Mouse (Mus musculus): ENCODE results near the gene Zfp853. TPM values are rescaled to one million over a fixed set of nuclear protein-coding genes. Genes with fewer than 3 reads are reported as not detected.

Zfp853 gene
- polyA plus RNA-seq, 1 experiment from 2014 or later, result 0.05 TPM

- Histone ChIP-seq H3K9ac (ENCODE audit: low read length) (no peak overlapping the region), H3K4me3 (ENCODE audit: low read length) (no peak overlapping the region), H3K27me3 (ENCODE audit: control insufficient read depth, insufficient read depth, low read depth, low read length) (peaks cover 30% of the 10 kb centered on the region), H3K4me1 (replicated peaks; ENCODE audit: control insufficient read depth, insufficient read depth, low read length) (no peaks in the 10 kb centered on the region), H3K27ac (ENCODE audit: low read length) (no peak overlapping the region), H3K36me3 (ENCODE audit: control insufficient read depth, insufficient read depth, low read length) (no peaks in the 10 kb centered on the region), H3K4me2 (ENCODE audit: low read depth, low read length) (no peak overlapping the region), H3K9me3 (ENCODE audit: control insufficient read depth, low read length) (no peaks in the 10 kb centered on the region)
- ATAC-seq (ENCODE audit: low read depth), result no peak
- WGBS, result 36% methylated on average over 10 of the region's 10 CpGs
These were observed 14.2 kb downstream of the Zfp853 start for GRCm38 (mm10) chr5:143279247-143279646.

- Histone ChIP-seq H3K27ac (ENCODE audit: low read length) (no peak overlapping the region), H3K36me3 (ENCODE audit: control insufficient read depth, insufficient read depth, low read length) (no peaks in the 10 kb centered on the region), H3K4me1 (replicated peaks; ENCODE audit: control insufficient read depth, insufficient read depth, low read length) (peaks cover under 1% of the 10 kb centered on the region; the same call in 1 of the 2 replicates), H3K4me2 (ENCODE audit: low read depth, low read length) (no peak overlapping the region), H3K27me3 (ENCODE audit: control insufficient read depth, insufficient read depth, low read depth, low read length) (peaks cover 20% of the 10 kb centered on the region), H3K9me3 (ENCODE audit: control insufficient read depth, low read length) (no peaks in the 10 kb centered on the region), H3K9ac (ENCODE audit: low read length) (no peak overlapping the region), H3K4me3 (ENCODE audit: low read length) (no peak overlapping the region)
- no peak for ATAC-seq (ENCODE audit: low read depth)
- 39% methylated on average over 5 of the region's 5 CpGs for WGBS
These were observed 17.7 kb downstream of the Zfp853 start for GRCm38 (mm10) chr5:143275761-143276160.

- peaks cover 11% of the 10 kb centered on the region for H3K4me1 ChIP-seq (replicated peaks; ENCODE audit: control insufficient read depth, insufficient read depth, low read length)
- no peaks in the 10 kb centered on the region for H3K36me3 ChIP-seq (ENCODE audit: control insufficient read depth, insufficient read depth, low read length)
- H3K9me3 ChIP-seq (ENCODE audit: control insufficient read depth, low read length), result no peaks in the 10 kb centered on the region
- H3K9ac ChIP-seq (ENCODE audit: low read length), result no peak overlapping the region
- ATAC-seq (ENCODE audit: low read depth), result no peak
- no peak overlapping the region for H3K27ac ChIP-seq (ENCODE audit: low read length)
- H3K4me3 ChIP-seq (ENCODE audit: low read length), result no peak overlapping the region
- no peak overlapping the region for H3K4me2 ChIP-seq (ENCODE audit: low read depth, low read length)
- 85% methylated on average over 16 of the region's 16 CpGs for WGBS
- H3K27me3 ChIP-seq (ENCODE audit: control insufficient read depth, insufficient read depth, low read depth, low read length), result peaks cover 8% of the 10 kb centered on the region; the same call in 1 of the 2 replicates
These were observed 20.7 kb downstream of the Zfp853 start for GRCm38 (mm10) chr5:143272540-143273330.

GRCm38 (mm10) chr5:143272108-143272507 is 21.3 kb downstream of the Zfp853 start:
- Histone ChIP-seq H3K4me1 (replicated peaks; ENCODE audit: control insufficient read depth, insufficient read depth, low read length) (peaks cover 11% of the 10 kb centered on the region), H3K27ac (ENCODE audit: low read length) (no peak overlapping the region), H3K9ac (ENCODE audit: low read length) (no peak overlapping the region), H3K36me3 (ENCODE audit: control insufficient read depth, insufficient read depth, low read length) (no peaks in the 10 kb centered on the region), H3K9me3 (ENCODE audit: control insufficient read depth, low read length) (no peaks in the 10 kb centered on the region), H3K4me2 (ENCODE audit: low read depth, low read length) (no peak overlapping the region), H3K27me3 (ENCODE audit: control insufficient read depth, insufficient read depth, low read depth, low read length) (peaks cover 3% of the 10 kb centered on the region; the same call in 1 of the 2 replicates), H3K4me3 (ENCODE audit: low read length) (no peak overlapping the region)
- no peak for ATAC-seq (ENCODE audit: low read depth)
- WGBS, result 73% methylated on average over 3 of the region's 3 CpGs

- Histone ChIP-seq H3K9me3 (ENCODE audit: control insufficient read depth, low read length) (no peaks in the 10 kb centered on the region), H3K27me3 (ENCODE audit: control insufficient read depth, insufficient read depth, low read depth, low read length) (peaks cover 3% of the 10 kb centered on the region; the same call in 1 of the 2 replicates), H3K4me2 (ENCODE audit: low read depth, low read length) (no peak overlapping the region), H3K27ac (ENCODE audit: low read length) (no peak overlapping the region), H3K4me3 (ENCODE audit: low read length) (no peak overlapping the region), H3K36me3 (ENCODE audit: control insufficient read depth, insufficient read depth, low read length) (no peaks in the 10 kb centered on the region), H3K4me1 (replicated peaks; ENCODE audit: control insufficient read depth, insufficient read depth, low read length) (peaks cover 11% of the 10 kb centered on the region), H3K9ac (ENCODE audit: low read length) (no peak overlapping the region)
- no peak for ATAC-seq (ENCODE audit: low read depth)
- 81% methylated on average over 6 of the region's 6 CpGs for WGBS
These were observed 21.8 kb downstream of the Zfp853 start for GRCm38 (mm10) chr5:143271642-143272041.

- 4% methylated on average over 12 of the region's 12 CpGs for WGBS
- peak; percentile 29; the same call in 1 of the 2 replicates for ATAC-seq (ENCODE audit: low read depth)
- Histone ChIP-seq H3K4me2 (ENCODE audit: low read depth, low read length) (peak overlapping the region; percentile 67), H3K4me1 (replicated peaks; ENCODE audit: control insufficient read depth, insufficient read depth, low read length) (peaks cover 11% of the 10 kb centered on the region), H3K36me3 (ENCODE audit: control insufficient read depth, insufficient read depth, low read length) (no peaks in the 10 kb centered on the region), H3K27me3 (ENCODE audit: control insufficient read depth, insufficient read depth, low read depth, low read length) (no peaks in the 10 kb centered on the region), H3K27ac (ENCODE audit: low read length) (no peak overlapping the region), H3K4me3 (ENCODE audit: low read length) (peak overlapping the region; percentile 79), H3K9me3 (ENCODE audit: control insufficient read depth, low read length) (no peaks in the 10 kb centered on the region), H3K9ac (ENCODE audit: low read length) (peak overlapping the region; percentile 84)
These were observed 23.3 kb downstream of the Zfp853 start for GRCm38 (mm10) chr5:143270151-143270519.

- Histone ChIP-seq H3K4me1 (replicated peaks; ENCODE audit: control insufficient read depth, insufficient read depth, low read length) (peaks cover 11% of the 10 kb centered on the region), H3K9ac (ENCODE audit: low read length) (peak within 1 kb of the TSS; percentile 84), H3K4me2 (ENCODE audit: low read depth, low read length) (peak within 1 kb of the TSS; percentile 67), H3K9me3 (ENCODE audit: control insufficient read depth, low read length) (no peaks in the 10 kb centered on the region), H3K27ac (ENCODE audit: low read length) (peak within 1 kb of the TSS; percentile 36; the same call in 1 of the 2 replicates), H3K27me3 (ENCODE audit: control insufficient read depth, insufficient read depth, low read depth, low read length) (no peaks in the 10 kb centered on the region), H3K4me3 (ENCODE audit: low read length) (peak within 1 kb of the TSS; percentile 79), H3K36me3 (ENCODE audit: control insufficient read depth, insufficient read depth, low read length) (no peaks in the 10 kb centered on the region)
- WGBS, result under 1% methylated on average over 77 of the region's 79 CpGs
- peak; percentile 84 for ATAC-seq (ENCODE audit: low read depth)
These were observed 23.9 kb downstream of the Zfp853 start, which contains the start of gene Zfp316 for GRCm38 (mm10) chr5:143269363-143270150. TSS of gene Zfp316 (minus strand) at chr5:143270022.

GRCm38 (mm10) chr5:143268985-143269362 is 24.4 kb downstream of the Zfp853 start:
- no peak overlapping the region for H3K27ac ChIP-seq (ENCODE audit: low read length)

GRCm38 (mm10) chr5:143266794-143267193 is 26.6 kb downstream of the Zfp853 start:
- H3K36me3 ChIP-seq (ENCODE audit: control insufficient read depth, insufficient read depth, low read length), result 0 out of 2 replicates have a peak, but pooled peaks cover 2% of the 10 kb centered on the region
- 86% methylated on average over 6 of the region's 6 CpGs for WGBS
- H3K27me3 ChIP-seq (ENCODE audit: control insufficient read depth, insufficient read depth, low read depth, low read length), result no peaks in the 10 kb centered on the region

More at GRCm38 (mm10) chr5:143268985-143269362, 24.4 kb downstream of the Zfp853 start:
- Histone ChIP-seq H3K9ac (ENCODE audit: low read length) (peak overlapping the region; percentile 84), H3K36me3 (ENCODE audit: control insufficient read depth, insufficient read depth, low read length) (no peaks in the 10 kb centered on the region), H3K4me3 (ENCODE audit: low read length) (peak overlapping the region; percentile 79), H3K9me3 (ENCODE audit: control insufficient read depth, low read length) (no peaks in the 10 kb centered on the region), H3K4me1 (replicated peaks; ENCODE audit: control insufficient read depth, insufficient read depth, low read length) (peaks cover 11% of the 10 kb centered on the region), H3K4me2 (ENCODE audit: low read depth, low read length) (peak overlapping the region; percentile 67), H3K27me3 (ENCODE audit: control insufficient read depth, insufficient read depth, low read depth, low read length) (no peaks in the 10 kb centered on the region)
- peak; percentile 6; the same call in 1 of the 2 replicates for ATAC-seq (ENCODE audit: low read depth)
- WGBS, result 27% methylated on average over 8 of the region's 8 CpGs

More at GRCm38 (mm10) chr5:143266794-143267193, 26.6 kb downstream of the Zfp853 start:
- ATAC-seq (ENCODE audit: low read depth), result no peak
- Histone ChIP-seq H3K9me3 (ENCODE audit: control insufficient read depth, low read length) (no peaks in the 10 kb centered on the region), H3K9ac (ENCODE audit: low read length) (no peak overlapping the region), H3K4me1 (replicated peaks; ENCODE audit: control insufficient read depth, insufficient read depth, low read length) (peaks cover 11% of the 10 kb centered on the region), H3K27ac (ENCODE audit: low read length) (no peak overlapping the region), H3K4me3 (ENCODE audit: low read length) (no peak overlapping the region), H3K4me2 (ENCODE audit: low read depth, low read length) (no peak overlapping the region)
